Mouse (Mus musculus) monocyte, adult 5-6 weeks (primary cell): ENCODE results near the gene 1700016D06Rik. TPM values are rescaled to one million over a fixed set of nuclear protein-coding genes. Genes with fewer than 3 reads are reported as not detected.
"Not testable (repeated sequence)": the region's sequence is repeated elsewhere in the genome, so short reads cannot be mapped to it uniquely, and the experiment has no call there.

ENCODE experiments used
- ATAC-seq: fragments of 153-309, 156-312 bp; replicated peaks from 2 replicates; pipeline ENCODE4 v1.8.0; 2017; ENCODE audit warnings: mild to moderate bottlenecking; ENCODE audit not compliant: low TSS enrichment, insufficient number of reproducible peaks, severe bottlenecking, poor library complexity, low FRiP score
- total RNA-seq: library from RNA; stranded (forward); fragments of 200-1000, 200-491, 200-594 nt; gene quantifications from 3 replicates; pipeline ENCODE4 v1.2.3, GENCODE M21; 2017

Gene 1700016D06Rik
- total RNA-seq, 1 experiment from 2014 or later, result not detected

DNA sequence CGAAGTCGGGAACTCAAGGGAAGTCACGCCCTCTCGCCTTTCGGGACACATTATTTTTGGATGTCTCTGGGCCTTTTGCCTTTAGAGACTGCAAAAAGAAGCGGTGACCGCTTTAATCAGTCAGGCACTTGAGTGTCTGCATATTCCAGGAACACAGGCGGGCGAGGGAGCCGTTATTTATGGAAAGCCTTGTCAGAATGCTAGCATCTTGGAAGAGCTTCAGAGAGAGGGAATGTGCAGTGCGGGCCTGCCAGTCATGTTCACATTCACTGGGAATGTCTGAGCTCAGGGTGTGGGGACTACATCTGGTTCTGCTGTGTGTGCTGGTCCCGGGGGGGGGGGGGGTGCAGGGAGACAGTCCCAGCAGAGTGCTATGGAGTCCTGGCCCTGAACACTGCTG lies 5.0 kb upstream of the 1700016D06Rik start:
- ATAC-seq, result no peak

DNA sequence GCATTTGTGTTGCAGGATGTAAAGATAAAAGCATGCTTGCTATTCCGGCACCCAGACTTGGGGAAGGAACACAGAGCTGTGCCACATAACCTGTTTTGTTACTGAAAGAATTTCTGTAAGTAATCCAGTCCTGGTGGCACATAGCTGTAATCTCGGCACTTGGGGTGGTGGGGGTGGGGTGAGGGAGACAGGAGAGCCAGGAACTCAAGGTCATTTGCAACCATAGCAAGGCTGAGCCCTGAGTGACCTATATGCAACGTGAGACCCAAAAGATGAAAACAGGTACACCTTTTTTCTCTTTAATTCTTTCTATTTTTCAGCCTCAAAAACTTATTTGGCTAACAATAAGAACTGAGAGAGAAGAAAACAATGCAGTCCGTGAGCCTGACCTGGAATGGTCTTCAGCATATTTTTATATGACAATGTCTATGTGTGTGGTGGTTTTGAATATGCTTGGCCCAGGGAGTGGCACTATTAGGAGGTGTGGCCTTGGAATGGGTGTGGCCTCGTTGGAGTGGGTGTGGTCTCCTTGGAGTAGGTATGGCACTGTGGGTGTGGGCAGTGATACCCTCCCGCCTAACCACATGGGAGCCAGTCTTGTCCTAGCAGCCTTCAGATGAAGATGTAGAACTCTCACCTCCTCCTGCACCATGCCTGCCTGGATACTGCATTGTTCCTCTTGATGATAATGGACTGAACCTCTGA lies 4.0 kb upstream of the 1700016D06Rik start:
- ATAC-seq, result no peak

DNA sequence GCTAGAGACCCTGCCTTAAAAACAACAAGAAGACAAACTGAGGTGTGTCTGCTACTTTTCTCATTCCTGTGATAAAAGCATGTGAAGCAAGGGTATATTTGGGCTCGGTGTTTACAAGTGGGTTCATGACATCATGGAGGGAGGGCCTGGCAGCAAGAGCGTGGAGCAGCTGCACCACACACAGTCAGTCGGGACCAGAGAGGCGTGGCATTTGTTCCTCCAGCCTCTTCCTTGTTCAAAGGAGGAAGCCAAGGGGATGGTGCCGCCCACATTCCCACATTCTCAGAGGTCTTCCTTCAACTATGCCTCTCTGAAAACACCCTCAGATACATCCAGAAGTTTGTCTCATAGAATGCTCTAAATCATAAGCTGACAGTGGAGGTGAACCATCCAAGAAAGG lies 2.9 kb upstream of the 1700016D06Rik start:
- ATAC-seq, result no peak

DNA sequence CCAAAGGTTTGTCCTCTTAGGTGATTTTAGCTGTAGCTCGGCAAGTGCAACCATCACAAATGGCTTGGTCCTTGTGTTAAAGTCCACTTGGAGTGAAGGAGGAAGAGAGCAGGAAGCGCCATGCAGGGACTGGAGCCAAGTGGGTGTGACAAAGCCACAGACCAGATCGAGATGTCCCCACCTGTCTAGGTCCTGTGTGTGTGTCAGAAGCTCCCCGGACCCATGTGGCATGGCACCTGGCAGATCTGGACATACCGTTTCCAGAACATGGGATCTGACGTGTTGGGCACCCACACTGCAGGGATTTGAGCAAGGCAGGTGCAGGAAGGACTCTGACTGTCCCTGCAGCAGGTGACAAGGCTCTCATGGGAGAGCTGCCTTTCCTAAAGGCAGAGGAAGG lies 565 bp upstream of the 1700016D06Rik start:
- ATAC-seq, result no peak

DNA sequence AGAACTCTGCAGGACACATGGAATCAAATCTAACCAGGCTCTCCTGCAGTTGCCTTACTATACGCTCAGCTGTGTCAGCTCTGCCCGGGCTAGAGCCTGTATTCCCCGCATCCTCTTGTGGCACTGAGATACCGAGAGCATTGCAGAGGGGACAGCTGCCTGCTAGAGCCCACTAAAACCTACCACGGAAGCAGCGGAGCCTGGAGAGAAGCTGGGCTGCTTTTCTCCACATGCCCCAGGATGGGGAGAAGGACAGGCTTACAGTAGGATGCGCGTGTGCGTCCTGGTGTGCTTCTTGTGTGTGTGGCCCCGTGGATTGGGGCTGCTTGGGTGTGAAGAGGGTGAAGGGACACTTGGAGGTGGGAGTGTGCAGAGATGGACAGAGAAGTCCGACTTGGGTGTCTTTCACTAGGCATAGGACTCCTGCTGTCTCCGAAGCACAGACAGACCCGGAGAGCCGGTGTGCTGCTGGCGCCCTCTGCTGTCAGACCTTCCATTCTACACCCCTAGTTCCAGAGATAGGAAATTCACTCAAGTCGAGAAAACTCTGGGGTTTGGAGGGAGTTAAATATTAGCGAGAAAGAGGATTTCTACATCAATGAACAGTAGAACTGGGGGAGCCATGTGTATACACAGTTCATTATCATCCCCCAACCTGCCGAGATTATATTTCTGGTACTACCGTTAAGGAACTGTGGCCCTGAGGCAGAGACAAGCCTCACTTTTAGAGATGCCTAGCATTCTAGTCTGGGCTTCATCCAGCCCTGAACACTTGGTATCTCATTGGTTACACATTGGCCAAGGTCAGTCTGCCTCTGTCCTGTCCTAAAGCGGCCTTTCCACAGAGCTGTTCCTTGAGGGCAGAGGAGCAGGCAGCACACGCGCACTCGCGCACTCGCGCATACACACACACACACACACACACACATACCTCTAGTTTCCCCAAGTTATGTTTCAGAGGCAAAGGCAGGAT lies 517 bp downstream of the 1700016D06Rik start:
- 0 out of 2 replicates have a peak, but pooled peaks have one; percentile 47 for ATAC-seq

DNA sequence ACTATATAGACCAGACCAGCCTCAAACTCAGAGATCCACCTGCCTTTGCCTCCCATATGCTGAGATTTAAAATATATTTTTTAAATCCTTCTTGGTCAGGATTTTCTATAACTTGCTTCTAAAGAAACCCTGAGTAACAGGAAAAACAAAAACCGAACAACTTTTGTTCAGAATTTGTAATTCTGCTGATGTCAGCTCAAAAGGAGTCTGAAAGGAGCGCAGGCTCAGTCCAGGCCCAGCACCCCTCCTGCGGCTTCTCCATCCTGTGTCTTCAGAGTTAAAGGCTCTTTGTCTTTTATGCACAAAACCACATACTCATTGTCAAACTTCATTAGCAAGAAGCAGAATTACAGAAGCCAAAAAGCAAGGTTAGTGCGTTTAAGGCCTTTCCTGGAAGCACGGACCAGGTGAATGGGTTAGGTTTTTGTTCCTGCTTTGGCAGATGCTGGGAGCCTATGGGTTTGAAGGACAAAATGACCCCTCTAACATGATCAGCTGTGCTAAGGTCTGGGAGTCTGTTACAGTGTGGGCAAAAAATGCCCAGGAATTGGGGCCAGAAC lies 1.3 kb downstream of the 1700016D06Rik start:
- ATAC-seq, result no peak

DNA sequence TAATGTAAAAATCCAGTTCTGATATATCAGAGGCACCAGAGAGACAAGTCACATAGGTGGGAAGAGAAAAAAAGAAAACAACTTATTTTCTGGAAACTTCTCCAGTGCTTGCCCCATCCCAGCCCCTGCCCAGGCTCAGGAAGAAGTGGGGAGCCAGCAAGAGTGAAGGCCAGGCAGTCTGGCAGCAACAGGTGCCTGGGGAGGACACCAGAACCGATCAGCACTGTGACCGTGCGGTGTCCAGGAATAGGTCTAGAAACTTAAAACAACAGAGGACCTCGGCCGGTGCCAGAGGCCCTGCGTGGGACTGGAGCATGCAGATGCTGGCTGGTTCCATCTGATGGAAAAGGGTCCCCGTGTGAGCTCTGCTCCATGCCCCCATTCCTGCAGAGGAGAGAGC lies 3.4 kb downstream of the 1700016D06Rik start:
- no peak for ATAC-seq

DNA sequence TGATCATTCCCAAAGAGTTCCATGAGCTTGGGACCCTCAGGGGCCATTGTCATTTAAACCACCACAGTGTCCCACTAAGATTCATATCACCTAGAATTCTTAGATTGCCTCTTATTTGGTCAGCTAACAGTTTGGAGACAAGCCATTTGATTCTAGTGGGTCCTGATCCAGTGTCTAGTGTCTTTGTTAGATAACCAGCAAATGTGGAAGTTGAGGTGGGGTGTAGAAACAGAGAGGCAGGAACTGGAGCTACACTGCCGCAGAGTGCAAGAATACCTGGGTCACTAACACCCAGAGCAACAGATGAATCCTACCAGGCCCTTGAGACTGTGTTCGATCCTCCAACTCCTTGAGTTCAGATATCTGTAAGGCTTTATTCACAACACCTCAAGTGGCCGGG lies 4.7 kb downstream of the 1700016D06Rik start:
- no peak for ATAC-seq

DNA sequence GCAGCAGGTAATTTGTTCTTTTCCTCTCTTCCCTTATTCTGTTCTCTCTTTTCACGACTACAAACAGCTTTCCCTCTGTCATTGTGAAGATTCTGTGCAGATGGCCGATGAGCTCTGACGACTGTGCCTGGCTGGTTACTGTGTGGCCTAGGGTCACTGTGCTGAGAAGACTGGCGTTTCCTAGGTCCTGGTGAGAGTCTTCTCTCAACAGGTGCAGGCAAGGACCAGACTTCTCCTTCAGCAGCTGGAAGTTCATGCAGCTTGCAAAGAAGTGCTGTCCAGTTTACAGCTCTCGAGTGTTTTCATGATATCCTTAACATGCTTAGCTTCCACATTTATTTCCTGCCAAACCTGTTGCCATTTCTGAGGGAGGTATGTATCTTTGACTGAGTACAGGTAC lies 6.9 kb downstream of the 1700016D06Rik start:
- no peak for ATAC-seq

DNA sequence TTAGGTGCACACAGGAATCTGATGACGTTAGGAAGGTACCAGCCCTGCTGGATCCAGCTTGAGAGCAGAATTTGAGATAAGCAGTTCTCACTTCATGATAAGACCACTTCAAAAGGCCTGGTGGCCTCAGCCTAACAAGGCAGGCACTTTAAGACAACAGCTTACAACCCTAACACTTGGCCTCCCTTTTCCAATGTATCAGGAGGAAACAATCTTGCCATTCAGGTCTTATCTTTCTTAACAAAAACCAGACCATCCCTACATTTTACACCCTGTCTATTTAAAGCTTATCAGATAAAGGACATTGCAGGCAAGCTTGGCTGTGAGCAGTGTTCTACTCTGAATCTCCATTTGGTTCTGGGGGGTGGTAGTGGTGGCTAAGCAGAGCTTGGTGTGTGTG lies 8.4 kb downstream of the 1700016D06Rik start:
- no peak for ATAC-seq

DNA sequence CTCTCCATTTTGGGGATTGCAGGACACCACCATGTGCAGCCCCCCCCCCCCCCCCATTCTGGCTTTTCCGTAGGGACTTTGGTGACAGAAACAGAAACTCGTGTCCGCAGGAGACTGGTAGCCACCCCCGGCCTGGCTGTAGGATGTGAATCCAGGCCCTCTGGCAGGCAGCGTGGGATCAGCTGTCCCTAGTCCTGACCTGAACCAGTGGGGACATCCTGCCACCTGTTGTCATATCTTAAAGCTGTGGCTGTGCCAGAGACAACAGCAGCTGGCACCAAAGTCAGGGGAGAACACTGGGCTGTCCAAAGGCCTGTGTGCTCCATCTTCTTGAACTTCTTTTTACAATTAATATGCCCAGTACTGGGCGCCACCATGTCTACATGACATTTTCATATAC lies 9.1 kb downstream of the 1700016D06Rik start:
- ATAC-seq, result no peak

DNA sequence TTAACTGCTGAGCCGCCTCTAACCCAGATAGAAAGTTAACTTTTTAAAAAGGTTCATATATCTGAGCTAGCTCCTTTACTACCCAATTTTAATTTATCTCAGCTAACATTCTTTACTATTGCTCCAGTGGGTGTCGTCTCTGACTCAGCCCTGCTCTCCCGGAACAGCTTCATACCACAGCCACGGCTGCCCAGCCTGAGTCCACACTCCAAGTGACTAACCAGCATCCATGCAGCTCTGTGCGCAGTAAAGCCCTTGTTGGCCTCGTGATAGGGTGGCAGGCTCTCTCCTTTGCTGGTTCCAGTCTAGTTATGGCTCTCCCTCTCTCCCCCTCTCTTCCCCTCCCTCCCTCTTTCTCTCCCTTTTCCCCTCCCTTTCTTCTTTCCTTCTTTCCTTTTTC lies 9.6 kb downstream of the 1700016D06Rik start:
- no peak for ATAC-seq

DNA sequence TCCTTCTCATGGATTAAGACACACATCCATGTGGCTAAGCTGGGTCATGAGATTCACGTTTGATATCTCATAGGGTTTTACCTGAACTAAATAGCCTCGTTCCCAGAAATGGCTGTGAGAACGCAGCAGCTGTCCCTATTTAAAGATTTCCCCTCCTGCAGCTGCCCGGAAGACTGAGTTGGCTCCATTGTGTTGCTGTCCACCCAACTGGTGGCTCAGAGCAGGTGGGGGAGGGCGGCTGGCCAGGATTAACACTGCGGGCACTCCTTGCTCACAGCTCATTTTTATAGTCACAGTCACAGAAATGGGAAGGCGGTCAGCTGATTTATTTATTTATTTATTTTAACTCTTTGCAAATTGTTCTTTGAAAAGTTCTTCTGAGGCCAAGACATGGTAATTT lies 10.9 kb downstream of the 1700016D06Rik start:
- no peak for ATAC-seq

DNA sequence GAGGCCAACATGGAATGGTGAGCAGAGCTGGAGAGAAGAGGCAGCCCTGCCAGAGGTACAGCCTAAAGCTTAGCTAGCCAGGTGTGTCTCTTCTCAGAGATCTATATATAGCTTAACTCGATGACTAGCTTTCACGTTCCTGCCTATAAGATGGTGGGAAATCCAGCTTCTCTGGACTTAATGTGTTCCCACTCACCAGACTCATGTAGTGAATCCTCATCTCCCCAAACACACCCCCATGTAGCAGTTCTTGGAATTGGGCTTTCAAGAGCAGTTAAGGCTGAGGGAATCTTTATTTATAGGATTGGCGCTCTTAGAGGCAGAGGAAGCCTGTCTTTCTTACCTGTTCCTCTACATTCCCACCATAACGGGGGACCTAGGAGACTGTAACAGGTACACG lies 13.6 kb downstream of the 1700016D06Rik start:
- ATAC-seq, result no peak

DNA sequence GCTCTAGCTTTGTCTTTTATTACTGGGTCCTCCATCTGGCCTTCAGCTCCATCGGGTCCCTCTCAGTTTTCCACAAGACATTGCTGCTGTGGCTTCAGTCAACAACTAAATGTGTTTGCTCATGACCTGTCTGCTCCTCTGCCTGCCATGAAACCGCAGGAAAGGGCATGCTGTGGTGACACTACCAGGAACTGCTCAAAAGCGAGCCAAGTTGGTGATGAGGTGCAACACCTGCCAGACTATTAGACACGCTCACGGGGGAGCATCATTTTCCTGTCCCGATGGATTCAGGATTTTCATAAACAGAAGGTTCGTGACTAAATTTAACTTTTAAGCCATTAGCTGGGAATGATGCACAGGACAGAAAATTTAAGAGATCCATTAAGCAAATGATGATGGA lies 16.3 kb downstream of the 1700016D06Rik start:
- no peak for ATAC-seq

DNA sequence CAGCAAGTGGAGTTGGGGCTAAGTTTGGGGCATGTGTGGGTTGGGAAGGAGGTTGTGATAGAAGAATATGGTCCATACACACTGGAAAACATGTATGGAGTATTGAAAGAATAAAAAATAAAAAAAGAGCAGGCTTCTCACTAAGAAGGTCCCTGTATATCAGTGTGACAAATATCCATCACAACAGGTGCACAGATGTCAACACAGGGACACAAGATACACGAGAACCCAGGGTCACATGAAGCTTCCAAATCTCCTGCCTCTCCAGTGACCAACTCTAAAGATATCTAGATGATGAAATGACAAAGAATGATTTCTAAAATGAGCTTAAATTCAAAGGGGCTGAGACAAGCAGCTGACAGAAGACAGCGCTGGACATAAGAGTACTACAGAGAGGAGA lies 32.6 kb downstream of the 1700016D06Rik start:
- no peak for ATAC-seq

DNA sequence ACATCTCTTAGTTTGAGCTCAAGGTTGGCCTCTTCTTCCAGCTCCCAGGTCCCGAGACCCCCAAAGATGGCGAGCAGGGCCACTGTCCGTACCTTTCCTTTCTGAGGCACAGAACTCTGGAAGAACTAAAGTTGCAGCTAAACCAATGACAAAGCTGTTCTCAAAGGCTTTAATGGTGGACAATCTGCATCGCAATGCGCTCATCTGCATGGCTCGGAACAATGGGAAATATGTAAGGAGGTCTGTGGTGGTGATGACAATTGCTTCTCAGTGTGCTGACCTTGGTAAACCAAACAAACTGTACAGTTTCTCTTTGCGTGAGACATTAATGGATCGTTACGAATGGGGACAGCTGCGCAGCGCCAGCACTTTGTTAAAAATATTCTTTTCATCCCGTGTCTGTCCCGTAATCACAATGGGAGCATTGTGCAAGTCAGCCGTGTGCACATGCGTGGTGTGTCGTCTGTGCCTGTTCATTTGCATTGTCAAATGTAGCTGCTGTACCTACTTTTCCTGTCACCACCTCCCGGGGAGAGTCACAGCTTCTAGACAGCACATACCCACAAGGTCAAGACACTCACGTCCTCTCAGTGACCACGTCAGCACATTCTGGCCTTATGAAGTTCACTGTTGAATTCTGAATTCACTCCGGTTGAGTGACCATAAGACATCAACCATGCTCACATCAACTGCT lies 34.7 kb downstream of the 1700016D06Rik start:
- ATAC-seq, result not testable (repeated sequence)

DNA sequence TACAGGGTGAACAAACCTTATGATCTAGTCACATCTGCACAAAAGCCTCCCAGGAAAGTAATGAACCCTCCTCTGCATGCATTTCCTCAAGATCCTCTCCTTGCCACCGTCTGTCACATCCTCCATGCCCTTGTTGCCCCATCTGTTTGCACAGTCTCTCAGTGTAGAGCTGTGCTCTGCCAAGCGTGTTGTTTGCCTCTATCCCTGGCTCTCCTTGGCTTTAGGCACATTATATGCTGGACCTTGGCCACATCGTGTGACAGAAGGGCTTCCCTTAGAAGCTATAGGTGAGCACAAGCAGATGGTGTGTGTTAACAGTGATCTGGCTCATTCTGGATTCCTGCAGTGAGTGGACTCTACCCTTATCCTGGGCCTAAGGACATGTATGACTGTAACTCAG lies 38.9 kb downstream of the 1700016D06Rik start:
- ATAC-seq, result no peak

DNA sequence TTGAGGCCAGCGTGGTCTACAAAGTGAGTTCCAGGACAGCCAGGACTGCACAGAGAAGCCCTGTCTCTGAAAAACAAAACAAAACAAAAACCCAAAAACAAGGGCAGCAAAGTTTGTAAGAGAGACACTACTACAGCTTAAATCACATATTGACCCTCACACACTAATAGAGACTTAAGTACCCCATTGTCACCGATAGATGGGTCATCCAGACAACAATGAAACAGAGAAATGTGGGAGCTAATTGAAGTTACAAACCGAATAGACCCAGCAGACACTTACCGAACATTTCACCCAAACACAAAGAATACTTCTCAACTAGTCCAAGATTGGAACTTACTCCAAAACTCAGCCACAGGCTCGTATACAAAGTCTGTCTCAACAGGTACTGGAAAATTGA lies 50.8 kb downstream of the 1700016D06Rik start:
- no peak for ATAC-seq
